Mouse (Mus musculus): ENCODE measurements at regions not wholly inside any gene's neighbourhood (a gene's known extent, or its start where the extent isn't known, plus 50 kb on each side); places are given as distances from the start of the nearest gene placed in this dataset.
A peak's percentile ranks its signal among the peaks of the same experiment; 100 is the strongest.

GRCm38 (mm10) chr6:120614526-120614925, 51.6 kb upstream of the Cecr2 start:
- no peak for DNase-seq (ENCODE audit: low spot score in 2 of 2)

- no peak for DNase-seq (ENCODE audit: low spot score in 2 of 2)
Observed at GRCm38 (mm10) chr6:120612346-120612745, 53.8 kb upstream of the Cecr2 start.

GRCm38 (mm10) chr6:120609858-120610257, 56.3 kb upstream of the Cecr2 start:
- DNase-seq (ENCODE audit: low spot score in 2 of 2) = no peak

- DNase-seq (ENCODE audit: low spot score in 2 of 2) = no peak
Observed at GRCm38 (mm10) chr6:120605471-120605870, 60.7 kb upstream of the Cecr2 start.

GRCm38 (mm10) chr6:120604020-120604958, 61.9 kb upstream of the Cecr2 start:
- DNase-seq (ENCODE audit: low spot score in 2 of 2) = no peak

GRCm38 (mm10) chr6:120603454-120603853, 62.7 kb upstream of the Cecr2 start:
- DNase-seq (ENCODE audit: low spot score in 2 of 2) = peak in 1 of 2 experiments; percentile 45

GRCm38 (mm10) chr6:120600376-120600775, 65.8 kb upstream of the Cecr2 start:
- DNase-seq (ENCODE audit: low spot score in 2 of 2) = no peak

DNA sequence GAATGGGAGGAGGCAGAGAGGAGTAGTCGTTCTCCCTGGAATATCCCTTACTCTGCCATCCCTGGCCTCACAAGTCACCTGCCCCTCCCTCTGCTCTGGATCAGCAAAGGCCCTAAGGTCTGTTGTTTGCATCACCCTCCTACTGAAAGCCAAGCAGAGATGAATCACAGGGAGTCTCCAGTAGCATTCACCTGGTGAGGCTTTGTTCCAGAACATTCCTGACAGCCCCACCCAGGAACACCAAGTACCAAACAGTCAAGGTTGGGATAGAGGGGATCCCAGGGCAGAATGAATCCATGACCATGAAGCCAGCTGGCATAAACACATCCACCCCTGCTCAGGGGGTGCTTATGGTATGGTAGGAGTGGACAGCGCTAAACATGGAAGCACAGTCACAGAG, 67.4 kb upstream of the Hdhd5 start:
- no peak for DNase-seq (ENCODE audit: low spot score in 2 of 2)

DNA sequence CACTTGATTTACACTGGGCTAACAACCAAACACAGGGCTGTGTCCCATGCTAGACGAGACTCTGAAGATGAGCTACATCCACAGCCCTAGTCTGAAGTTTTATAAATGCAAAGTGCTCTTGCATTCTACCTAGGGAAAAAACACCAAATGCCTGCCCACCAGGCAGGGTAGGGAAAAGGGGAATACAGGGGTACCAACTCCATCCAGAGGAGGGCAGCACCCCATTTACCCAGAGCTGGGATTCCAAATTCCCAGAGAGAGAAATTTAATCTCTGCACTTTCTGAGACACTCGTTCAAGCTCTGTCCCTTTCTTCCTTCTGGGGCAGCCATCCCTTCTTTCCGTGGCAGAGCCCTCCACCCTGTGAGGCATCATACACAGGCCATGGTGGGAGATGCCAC, 66.8 kb upstream of the Hdhd5 start:
- DNase-seq (ENCODE audit: low spot score in 2 of 2) = no peak

GRCm38 (mm10) chr6:120596717-120597116, 65.6 kb upstream of the Hdhd5 start:
- DNase-seq (ENCODE audit: low spot score in 2 of 2) = no peak

DNA sequence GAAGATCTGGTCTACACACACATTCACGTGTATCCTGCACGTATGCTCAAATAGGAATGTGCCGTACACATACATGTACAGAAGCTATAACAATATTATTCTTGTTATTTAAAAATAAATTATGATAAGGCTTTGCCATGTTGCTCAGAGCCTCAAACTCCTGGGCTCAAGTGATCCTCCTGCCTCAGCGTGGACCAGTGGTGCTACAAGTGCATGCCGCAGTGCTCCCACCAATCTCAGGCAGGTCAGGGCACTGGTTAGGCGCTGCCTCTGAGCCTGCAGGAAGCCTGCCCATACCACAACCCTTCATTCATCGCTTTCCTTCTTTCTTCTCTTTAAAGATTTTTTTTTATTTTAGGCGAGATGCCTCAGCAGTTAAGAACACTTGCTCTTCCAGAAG, 63.3 kb upstream of the Hdhd5 start:
- no peak for DNase-seq (ENCODE audit: low spot score in 2 of 2)

GRCm38 (mm10) chr6:120592705-120593104, 61.6 kb upstream of the Hdhd5 start:
- no peak for DNase-seq (ENCODE audit: low spot score in 2 of 2)

GRCm38 (mm10) chr6:120592031-120592681, 61.0 kb upstream of the Hdhd5 start:
- no peak for DNase-seq (ENCODE audit: low spot score in 2 of 2)

GRCm38 (mm10) chr6:120590191-120590590, 59.1 kb upstream of the Hdhd5 start:
- DNase-seq (ENCODE audit: low spot score in 2 of 2) = no peak

GRCm38 (mm10) chr6:120588701-120589659, 57.9 kb upstream of the Hdhd5 start:
- no peak for DNase-seq (ENCODE audit: low spot score in 2 of 2)

GRCm38 (mm10) chr6:120585941-120586280, 54.8 kb upstream of the Hdhd5 start:
- DNase-seq (ENCODE audit: low spot score in 2 of 2) = no peak

- DNase-seq (ENCODE audit: low spot score in 2 of 2) = peak in 1 of 2 experiments; percentile 20
Observed at GRCm38 (mm10) chr6:120585118-120585940, 54.2 kb upstream of the Hdhd5 start.

- no peak for DNase-seq (ENCODE audit: low spot score in 2 of 2)
Observed at GRCm38 (mm10) chr6:120581748-120582147, 50.6 kb upstream of the Hdhd5 start.
